Mouse (Mus musculus) stomach, postnatal 0 days (tissue): ENCODE data around the gene Enpep.

Experiments
- CTCF ChIP-seq: IDR thresholded peaks from 2 replicates; pipeline ENCODE4 v1.5.1; 2016; ENCODE audit warnings: antibody characterized with exemption, low read depth, mild to moderate bottlenecking, moderate library complexity
- EP300 ChIP-seq: optimal IDR thresholded peaks from 2 replicates; pipeline ENCODE3; 2016; ENCODE audit warnings: antibody characterized with exemption

DNA sequence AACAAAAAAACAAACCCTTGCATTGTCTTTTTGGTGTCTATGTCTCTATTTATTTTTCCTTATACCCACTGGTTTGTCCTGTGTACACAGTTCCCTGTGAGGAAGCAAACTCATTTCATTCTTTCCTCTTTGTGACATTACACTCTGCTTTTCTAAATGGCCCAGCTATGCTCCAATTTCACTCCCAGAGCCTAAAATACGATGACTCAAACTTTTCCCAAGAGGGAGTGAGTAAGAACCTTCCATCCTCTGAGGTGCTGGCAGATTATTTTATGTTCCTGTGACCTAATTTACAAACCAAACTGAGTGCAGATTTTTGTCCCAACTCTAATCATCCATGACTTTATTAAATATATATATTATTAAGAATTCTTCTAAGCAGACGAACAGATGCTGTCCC lies 19.3 kb downstream of the Enpep start:
- TF ChIP-seq CTCF (no peak), EP300 (no peak)
